Mouse (Mus musculus): ENCODE data around the gene Usp6nl.

The Usp6nl gene

GRCm38 (mm10) chr2:6412645-6413044 is 90.2 kb downstream of the Usp6nl start:
- DNase-seq (ENCODE audit: low read depth, low spot score): no peak

- no peak for DNase-seq (ENCODE audit: low read depth, low spot score)
Measured at GRCm38 (mm10) chr2:6413723-6414122, 91.3 kb downstream of the Usp6nl start.

GRCm38 (mm10) chr2:6414400-6414799 is 91.9 kb downstream of the Usp6nl start:
- DNase-seq (ENCODE audit: low read depth, low spot score): no peak

GRCm38 (mm10) chr2:6417158-6417557 is 94.7 kb downstream of the Usp6nl start:
- DNase-seq (ENCODE audit: low read depth, low spot score): peak; percentile 46

GRCm38 (mm10) chr2:6423661-6424550 is 101.4 kb downstream of the Usp6nl start:
- DNase-seq (ENCODE audit: low read depth, low spot score): no peak

GRCm38 (mm10) chr2:6424851-6425250 is 102.4 kb downstream of the Usp6nl start:
- no peak for DNase-seq (ENCODE audit: low read depth, low spot score)

GRCm38 (mm10) chr2:6436085-6436950 is 113.9 kb downstream of the Usp6nl start:
- peak; percentile 72 for DNase-seq (ENCODE audit: low read depth, low spot score)

GRCm38 (mm10) chr2:6441688-6442087 is 119.2 kb downstream of the Usp6nl start:
- DNase-seq (ENCODE audit: low read depth, low spot score): no peak

- DNase-seq (ENCODE audit: low read depth, low spot score): peak; percentile 23
Measured at GRCm38 (mm10) chr2:6442302-6442701, 119.8 kb downstream of the Usp6nl start.

GRCm38 (mm10) chr2:6444015-6444414 is 121.5 kb downstream of the Usp6nl start:
- no peak for DNase-seq (ENCODE audit: low read depth, low spot score)

GRCm38 (mm10) chr2:6444723-6445169 is 122.3 kb downstream of the Usp6nl start:
- DNase-seq (ENCODE audit: low read depth, low spot score): no peak

GRCm38 (mm10) chr2:6445858-6446257 is 123.4 kb downstream of the Usp6nl start:
- DNase-seq (ENCODE audit: low read depth, low spot score): no peak

- no peak for DNase-seq (ENCODE audit: low read depth, low spot score)
Measured at GRCm38 (mm10) chr2:6448880-6449279, 126.4 kb downstream of the Usp6nl start.

GRCm38 (mm10) chr2:6449656-6450055 is 127.2 kb downstream of the Usp6nl start:
- DNase-seq (ENCODE audit: low read depth, low spot score): no peak

GRCm38 (mm10) chr2:6450544-6450943 is 128.1 kb downstream of the Usp6nl start:
- DNase-seq (ENCODE audit: low read depth, low spot score): peak; percentile 49

- no peak for DNase-seq (ENCODE audit: low read depth, low spot score)
Measured at GRCm38 (mm10) chr2:6454941-6455516, 132.6 kb downstream of the Usp6nl start.

GRCm38 (mm10) chr2:6459282-6460047 is 137.0 kb downstream of the Usp6nl start:
- DNase-seq (ENCODE audit: low read depth, low spot score): no peak

- peak; percentile 67 for DNase-seq (ENCODE audit: low read depth, low spot score)
Measured at GRCm38 (mm10) chr2:6462306-6462705, 139.8 kb downstream of the Usp6nl start.

- peak; percentile 52 for DNase-seq (ENCODE audit: low read depth, low spot score)
Measured at GRCm38 (mm10) chr2:6463772-6464661, 141.6 kb downstream of the Usp6nl start.

GRCm38 (mm10) chr2:6466396-6466795 is 143.9 kb downstream of the Usp6nl start:
- no peak for DNase-seq (ENCODE audit: low read depth, low spot score)

Data from brain, adult 2 months (tissue).